Mouse (Mus musculus) monocyte, adult 5-6 weeks (primary cell): ENCODE data around the gene Bst2. TPM values are rescaled to one million over a fixed set of nuclear protein-coding genes. Genes with fewer than 3 reads are reported as not detected.
A peak's percentile ranks its signal among the peaks of the same experiment; 100 is the strongest.

Source experiments
- ATAC-seq: fragments of 153-309, 156-312 bp; replicated peaks from 2 replicates; pipeline ENCODE4 v1.8.0; 2017; ENCODE audit warnings: mild to moderate bottlenecking; ENCODE audit not compliant: low TSS enrichment, insufficient number of reproducible peaks, severe bottlenecking, poor library complexity, low FRiP score
- total RNA-seq: library from RNA; stranded (forward); fragments of 200-1000, 200-491, 200-594 nt; gene quantifications from 3 replicates; pipeline ENCODE4 v1.2.3, GENCODE M21; 2017

Bst2 gene
- total RNA-seq, 1 experiment from 2014 or later, result 51.2 TPM

GRCm38 (mm10) chr8:71496481-71496880 is 40.8 kb downstream of the Bst2 start:
- ATAC-seq, result no peak

- no peak for ATAC-seq
These were observed 41.4 kb downstream of the Bst2 start for GRCm38 (mm10) chr8:71495811-71496210.

GRCm38 (mm10) chr8:71495039-71495438 is 42.2 kb downstream of the Bst2 start:
- ATAC-seq, result peak; percentile 88

DNA sequence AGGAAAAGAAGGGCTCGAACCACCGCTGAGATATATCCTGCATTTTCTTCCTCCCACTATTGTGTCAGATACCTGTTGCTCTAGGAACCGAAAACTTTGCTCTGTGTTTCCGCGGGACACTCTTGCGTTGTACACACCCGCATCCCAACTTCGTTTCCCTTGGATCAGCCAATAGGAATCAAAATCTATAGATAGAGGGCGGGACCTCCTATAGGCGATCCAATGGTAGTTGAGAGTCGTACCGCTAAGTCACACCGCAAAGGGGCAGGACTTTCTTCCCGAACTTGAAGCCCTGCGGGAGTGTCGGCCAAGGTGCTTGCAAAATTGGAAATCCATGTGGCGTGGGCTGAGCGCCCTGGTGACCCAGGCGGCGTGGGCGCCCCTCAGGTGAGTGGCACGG is 48.8 kb downstream of the Bst2 start:
- ATAC-seq, result peak; percentile 89

DNA sequence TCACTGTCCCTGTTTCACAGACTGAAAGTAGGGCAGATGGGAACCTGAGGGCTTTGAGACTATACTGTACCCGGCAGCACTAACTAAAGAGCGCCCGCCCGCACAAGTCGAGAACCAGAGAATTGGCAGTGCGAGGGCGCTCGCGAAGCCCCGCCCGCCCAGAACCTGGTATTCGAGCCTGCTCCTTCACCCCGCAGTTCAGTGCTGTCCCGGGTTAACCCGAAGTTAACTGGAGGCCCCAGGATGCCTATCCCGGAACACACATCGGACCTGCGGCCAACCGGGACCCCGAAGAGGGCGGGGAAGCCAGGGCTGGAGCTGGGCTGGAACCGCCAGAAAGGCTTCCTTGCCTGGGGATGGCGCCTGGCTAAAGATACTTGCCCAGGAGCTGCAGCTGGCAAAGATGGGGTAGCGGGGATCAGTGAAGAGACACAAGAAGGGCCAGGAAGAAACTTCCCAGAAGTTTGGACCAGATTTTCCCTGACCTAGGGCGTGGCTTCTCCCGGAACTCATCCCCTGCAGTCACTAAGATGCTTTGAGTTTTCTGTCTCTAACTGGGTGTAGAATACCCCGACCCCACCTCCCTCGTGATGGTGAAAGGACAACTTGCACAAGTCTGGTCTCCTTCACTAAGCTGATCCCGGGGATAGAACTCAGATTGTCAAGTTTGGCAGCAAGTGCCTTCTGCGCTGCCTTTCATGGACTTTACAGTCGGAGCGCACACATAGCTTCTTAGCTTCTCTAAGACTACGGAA is 49.4 kb downstream of the Bst2 start, which contains the start of gene Gtpbp3:
TSS of gene Gtpbp3 (plus strand) at position 413 of the 755 bp plus-strand sequence.
- ATAC-seq, result peak; percentile 25; the same call in 1 of the 2 replicates

DNA sequence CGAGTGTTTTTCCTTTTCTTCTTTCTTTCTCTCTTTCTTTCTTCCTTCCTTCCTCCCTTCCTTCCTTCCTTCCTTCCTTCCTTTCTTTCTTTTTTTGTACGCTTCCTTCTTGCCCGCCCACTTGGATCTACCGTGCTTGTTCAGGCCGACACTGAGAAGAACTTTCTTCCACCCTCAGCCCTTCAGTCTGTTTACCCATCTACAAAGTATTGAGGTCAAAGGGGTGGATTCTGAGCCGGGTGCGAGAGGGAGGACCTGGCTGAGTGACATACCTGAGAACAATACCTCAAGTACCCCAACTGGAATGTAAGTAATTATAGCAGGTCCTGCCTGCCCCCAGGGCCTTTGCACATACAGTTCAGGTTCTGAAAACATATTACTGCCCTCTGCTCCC is 51.1 kb downstream of the Bst2 start:
- ATAC-seq, result no peak

DNA sequence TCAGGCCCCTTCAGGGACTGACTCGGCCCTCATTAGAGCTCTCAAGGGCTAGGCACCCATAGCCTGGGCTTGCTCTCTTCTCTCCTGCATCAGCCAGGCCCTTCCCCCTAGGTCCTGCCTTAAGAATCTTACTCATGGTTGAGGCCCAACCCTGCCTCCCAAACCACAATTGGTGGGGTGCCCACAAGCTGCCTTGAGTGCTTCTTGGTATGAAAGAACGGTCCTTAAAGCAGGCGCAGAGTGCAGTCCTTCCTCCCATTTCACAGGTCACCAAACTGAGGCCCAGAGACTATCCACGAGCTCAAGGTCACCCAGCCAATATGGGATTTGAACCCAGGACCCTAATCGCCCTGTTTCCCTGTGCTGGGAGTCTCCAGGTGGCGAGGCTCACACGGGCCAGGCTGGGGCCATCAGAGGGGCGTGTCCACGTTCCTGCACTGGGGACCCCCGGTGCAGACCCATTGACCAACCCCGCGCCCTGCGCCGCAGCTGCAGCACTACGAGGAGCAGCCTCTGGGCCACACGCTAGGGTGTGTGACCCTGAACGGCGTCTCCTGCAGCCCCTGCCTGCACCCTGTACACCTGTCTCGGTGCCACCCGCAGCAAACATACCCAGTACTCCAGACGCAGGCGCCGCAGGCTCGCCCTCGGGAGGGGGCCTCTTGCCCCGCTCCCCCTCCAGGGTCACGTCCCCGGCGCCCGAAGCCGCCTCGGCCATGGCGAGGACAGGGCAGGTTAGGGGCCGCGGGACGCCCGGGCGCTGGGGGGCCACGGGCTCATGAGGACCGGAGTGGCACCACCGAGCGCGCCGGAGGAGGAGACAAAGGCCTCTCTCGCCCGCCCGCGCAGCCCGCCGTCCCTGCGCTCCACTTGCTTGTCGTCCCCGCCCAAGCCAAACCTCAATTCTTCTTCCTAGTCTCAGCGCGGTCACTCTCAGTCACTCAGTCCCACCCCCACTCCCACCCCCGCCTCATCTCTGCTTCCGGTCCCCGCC is 51.8 kb downstream of the Bst2 start, which contains the start of gene Ano8:
TSS of gene Ano8 (minus strand) at position 822 of the 994 bp plus-strand sequence.
- peak; percentile 45; the same call in 1 of the 2 replicates for ATAC-seq

DNA sequence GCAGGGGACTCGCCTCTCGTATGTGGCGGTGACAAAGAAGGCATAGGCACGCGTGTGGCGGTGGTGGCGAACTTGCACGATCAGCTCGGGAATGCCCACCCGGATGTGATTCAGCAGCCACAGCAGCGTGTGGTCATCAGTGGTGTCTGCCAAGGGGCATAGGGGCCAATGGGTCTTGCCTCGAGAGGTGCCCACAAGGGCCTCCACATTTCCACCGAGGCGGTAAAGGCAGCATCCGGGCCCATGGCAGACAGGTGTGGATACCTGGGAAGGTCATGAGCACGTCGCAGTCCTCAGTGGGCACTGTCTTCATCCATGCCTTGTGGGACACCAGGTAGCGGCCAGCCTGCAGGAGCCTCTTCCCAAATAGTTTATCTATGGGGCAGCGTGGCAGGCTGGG is 52.5 kb downstream of the Bst2 start:
- ATAC-seq, result no peak

Other genes with a start within 250 kb of the Bst2 start
- 172 to 275 TPM (median 266 TPM) in 3 replicates for gene Use1, start 170.6 kb downstream of the Bst2 start, total RNA-seq
- 11.9 to 24.2 TPM (median 16.3 TPM) in 3 replicates for gene Ocel1, start 166.2 kb downstream of the Bst2 start, total RNA-seq
- gene Nr2f6, start 155.5 kb downstream of the Bst2 start, total RNA-seq, result 3.4 to 11.6 TPM (median 9.4 TPM) in 3 replicates
- 0.10 TPM in 1 of 3 replicates, not detected in the others for gene Ushbp1, start 141.7 kb downstream of the Bst2 start, total RNA-seq
- 49.7 to 68.7 TPM (median 61.4 TPM) in 3 replicates for gene Babam1, start 140.6 kb downstream of the Bst2 start, total RNA-seq
- 0.48 TPM in 1 of 3 replicates, not detected in the others for gene Ankle1, start 131.4 kb downstream of the Bst2 start, total RNA-seq
- gene Abhd8, start 73.8 kb downstream of the Bst2 start, total RNA-seq, result 2.2 to 12.0 TPM (median 8.3 TPM) in 3 replicates
- gene Mrpl34, start 72.5 kb downstream of the Bst2 start, total RNA-seq, result 5.7 to 17.9 TPM (median 13.7 TPM) in 3 replicates
- 33.6 to 53.8 TPM (median 42.4 TPM) in 3 replicates for gene Dda1, start 68.3 kb downstream of the Bst2 start, total RNA-seq
- gene Ano8, start 51.5 kb downstream of the Bst2 start, total RNA-seq, result 4.7 to 11.0 TPM (median 8.5 TPM) in 3 replicates
- gene Gtpbp3, start 49.4 kb downstream of the Bst2 start, total RNA-seq, result 16.0 to 22.2 TPM (median 16.4 TPM) in 3 replicates
- not detected in 3 replicates for gene Plvap, start 25.7 kb downstream of the Bst2 start, total RNA-seq
- gene Ccdc194, start 11.7 kb downstream of the Bst2 start, total RNA-seq, result not detected in 3 replicates
- gene Mvb12a, start 5.5 kb upstream of the Bst2 start, total RNA-seq, result 13.9 to 34.3 TPM (median 20.5 TPM) in 3 replicates
- gene Tmem221, start 21.4 kb upstream of the Bst2 start, total RNA-seq, result 0.29 TPM in 1 of 3 replicates, not detected in the others
- gene Nxnl1, start 29.1 kb upstream of the Bst2 start, total RNA-seq, result not detected in 3 replicates
- gene Slc27a1, start 31.4 kb upstream of the Bst2 start, total RNA-seq, result 0.53 to 1.2 TPM (median 0.76 TPM) in 3 replicates
- gene Pgls, start 54.7 kb upstream of the Bst2 start, total RNA-seq, result 31.2 to 49.8 TPM (median 36.8 TPM) in 3 replicates
- gene Fam129c, start 60.2 kb upstream of the Bst2 start, total RNA-seq, result 6.3 to 12.8 TPM (median 6.9 TPM) in 3 replicates
- 39.9 to 78.4 TPM (median 65.4 TPM) in 3 replicates for gene Colgalt1, start 73.5 kb upstream of the Bst2 start, total RNA-seq
- gene Unc13a, start 134.3 kb upstream of the Bst2 start, total RNA-seq, result 0.21 to 0.97 TPM (median 0.29 TPM) in 3 replicates
- 7.1 to 25.6 TPM (median 11.2 TPM) in 3 replicates for gene Jak3, start 138.8 kb upstream of the Bst2 start, total RNA-seq
- 14.1 TPM in 1 of 3 replicates, not detected in the others for gene Insl3, start 151.8 kb upstream of the Bst2 start, total RNA-seq
- gene B3gnt3, start 164.3 kb upstream of the Bst2 start, total RNA-seq, result 0.29 to 0.75 TPM in 2 of 3 replicates, not detected in the other
- 17.3 to 92.4 TPM (median 17.6 TPM) in 3 replicates for gene Fcho1, start 188.3 kb upstream of the Bst2 start, total RNA-seq